15 mouse cellular contexts compared by ENCODE assay signal in genomic region chr6:30883491-30883890, GRCm38 (mm10). TPM values are rescaled to one million over a fixed set of nuclear protein-coding genes. Genes with fewer than 3 reads are reported as not detected.
DNase-seq lines count a peak whose midpoint lies in the region; ATAC-seq and TF ChIP-seq lines count a peak whose summit lies in the region.
"Had no signal": no experiment of that assay in that cellular context is flagged by ENCODE, and none has a peak within 500 bp of the region (broad histone marks: within the 10 kb centered on the region; RNA-seq: fewer than 3 reads in every experiment).

No protein-coding gene starts in this region.

- H3K27ac ChIP-seq in liver, adult 2 months (replicated peaks; ENCODE audit: insufficient read depth, low read depth, low read length) = no peak overlapping the region
- H3K27ac ChIP-seq in liver, embryonic 11.5 days (ENCODE audit: low read depth, low read length) = no peak overlapping the region
- no peak overlapping the region for H3K27ac ChIP-seq in hindbrain, embryonic 14.5 days

- no peak overlapping the region for H3K4me2 ChIP-seq in liver, embryonic 11.5 days
- no peak overlapping the region for H3K4me2 ChIP-seq in hindbrain, embryonic 14.5 days (replicated peaks)

- no peak overlapping the region for H3K9ac ChIP-seq in liver, adult 2 months (ENCODE audit: low read depth, low read length)
- H3K9ac ChIP-seq in liver, embryonic 11.5 days (ENCODE audit: low read depth, low read length) = no peak overlapping the region
- no peak overlapping the region for H3K9ac ChIP-seq in hindbrain, embryonic 14.5 days

- H3K27me3 ChIP-seq in liver, adult 2 months (ENCODE audit: control insufficient read depth, insufficient read depth, low read length) = no peaks in the 10 kb centered on the region
- no peaks in the 10 kb centered on the region for H3K27me3 ChIP-seq in liver, embryonic 11.5 days (replicated peaks; ENCODE audit: control insufficient read depth, insufficient read depth, low read length)
- H3K27me3 ChIP-seq in hindbrain, embryonic 14.5 days (ENCODE audit: control insufficient read depth, insufficient read depth, low read length) = no peaks in the 10 kb centered on the region
- H3K27me3 ChIP-seq: megakaryocyte, embryonic 14.5 days had no signal

- H3K4me1 ChIP-seq in liver, adult 2 months (ENCODE audit: control insufficient read depth, insufficient read depth, low read length) = no peaks in the 10 kb centered on the region
- no peaks in the 10 kb centered on the region for H3K4me1 ChIP-seq in liver, embryonic 11.5 days (replicated peaks; ENCODE audit: control insufficient read depth, insufficient read depth, low read length)
- no peaks in the 10 kb centered on the region for H3K4me1 ChIP-seq in hindbrain, embryonic 14.5 days (replicated peaks; ENCODE audit: control insufficient read depth, insufficient read depth, low read length)

- no peak for TF ChIP-seq POLR2A in liver, adult 2 months (IDR thresholded peaks at IDR 0.05; ENCODE audit: extremely low read depth, insufficient read depth, low read length)

- 56% methylated on average over 4 of the region's 4 CpGs for WGBS in liver, adult 2 months
- WGBS in liver, embryonic 11.5 days = 83% methylated on average over 4 of the region's 4 CpGs
- 89% methylated on average over 4 of the region's 4 CpGs for WGBS in hindbrain, embryonic 14.5 days

- TF ChIP-seq CTCF in liver, adult 2 months (IDR thresholded peaks at IDR 0.05; ENCODE audit: low read depth, low read length) = no peak

- H3K36me3 ChIP-seq in liver, adult 2 months (ENCODE audit: control insufficient read depth, insufficient read depth, low read length) = peaks cover 17% of the 10 kb centered on the region
- H3K36me3 ChIP-seq in liver, embryonic 11.5 days (ENCODE audit: control insufficient read depth, insufficient read depth, low read length) = peaks cover 6% of the 10 kb centered on the region
- peaks cover 32% of the 10 kb centered on the region for H3K36me3 ChIP-seq in hindbrain, embryonic 14.5 days (replicated peaks; ENCODE audit: control insufficient read depth, insufficient read depth)

- no peaks in the 10 kb centered on the region for H3K9me3 ChIP-seq in liver, embryonic 11.5 days (ENCODE audit: control insufficient read depth, low read length)
- no peaks in the 10 kb centered on the region for H3K9me3 ChIP-seq in hindbrain, embryonic 14.5 days (ENCODE audit: control insufficient read depth, low read length)
- H3K9me3 ChIP-seq: megakaryocyte, embryonic 14.5 days had no signal

- ATAC-seq in liver, embryonic 11.5 days (replicated peaks; ENCODE audit: low FRiP score) = no peak
- ATAC-seq in hindbrain, embryonic 14.5 days (ENCODE audit: low FRiP score) = no peak
- ATAC-seq: intestine, embryonic 16.5 days had no signal

- no peaks in the 10 kb centered on the region for H3K79me2 ChIP-seq in liver, adult 2 months (ENCODE audit: control insufficient read depth, insufficient read depth, low read length)

- DNase-seq in adrenal gland, adult 2 months = peak; percentile 3
- DNase-seq in adrenal gland, adult 8-10 months = no peak
- DNase-seq in liver, adult 2 months (ENCODE audit: extremely low read depth, low read depth, low spot score) = peak; percentile 40
- DNase-seq in liver, embryonic 11.5 days (ENCODE audit: low spot score) = no peak
- DNase-seq in fibroblast of lung, adult 2 months (ENCODE audit: low read depth) = peak; percentile 15
- DNase-seq in lung, postnatal 4 days = peak; percentile 25 to 45
- DNase-seq in hindbrain, embryonic 14.5 days (ENCODE audit: low spot score) = no peak
- no peak for DNase-seq in spleen, postnatal 36 days (ENCODE audit: low spot score in 2 of 2)
- DNase-seq: thymus, adult 18-20 months had no signal

- H3K4me3 ChIP-seq in liver, adult 2 months (ENCODE audit: insufficient read depth, low read depth, low read length) = no peak overlapping the region
- no peak overlapping the region for H3K4me3 ChIP-seq in liver, embryonic 11.5 days (ENCODE audit: low read depth, low read length)
- H3K4me3 ChIP-seq in hindbrain, embryonic 14.5 days (replicated peaks; ENCODE audit: low read length) = no peak overlapping the region
- H3K4me3 ChIP-seq: megakaryocyte, embryonic 14.5 days had no signal

RNA-seq across cellular contexts. Expression of gene Copg2, which starts 13.1 kb away (rescaled TPM):
- total RNA-seq in adrenal gland, adult 2 months (2021) = 10 to 100 TPM; 62.3 to 67.5 TPM
- 3.6 and 5.0 TPM in 2 replicates for polyA plus RNA-seq in adrenal gland, adult 2 months (2012; rRNA removed)
- total RNA-seq in adrenal gland, adult 8-10 months (2022) = 10 to 100 TPM; 80.0 to 99.4 (median 91.7) TPM
- 26.9 and 27.6 TPM in 2 replicates for total RNA-seq in liver, adult 2 months (2014; rRNA removed)
- 7.0 and 7.5 TPM in 2 replicates for polyA plus RNA-seq in liver, adult 2 months (2012; rRNA removed)
- 17.9 and 19.4 TPM in 2 replicates for polyA plus RNA-seq in liver, embryonic 11.5 days (2014; fragmentation: Nextera tagmentation; extraction: Ambion mirVana)
- polyA plus RNA-seq in hindbrain, embryonic 14.5 days (2014; fragmentation: Nextera tagmentation; extraction: Ambion mirVana) = 32.6 and 37.9 TPM in 2 replicates

RNA-seq across cellular contexts. Expression of gene Tsga13, which starts 31.9 kb away (rescaled TPM):
- not detected for total RNA-seq in adrenal gland, adult 2 months (2021)
- polyA plus RNA-seq in adrenal gland, adult 2 months (2012; rRNA removed) = not detected in 2 replicates
- total RNA-seq in adrenal gland, adult 8-10 months (2022) = not detected
- total RNA-seq in liver, adult 2 months (2014; rRNA removed) = not detected in 2 replicates
- not detected in 2 replicates for polyA plus RNA-seq in liver, adult 2 months (2012; rRNA removed)
- polyA plus RNA-seq in liver, embryonic 11.5 days (2014; fragmentation: Nextera tagmentation; extraction: Ambion mirVana) = not detected in 2 replicates
- polyA plus RNA-seq in hindbrain, embryonic 14.5 days (2014; fragmentation: Nextera tagmentation; extraction: Ambion mirVana) = 0.46 and 0.61 TPM in 2 replicates
- total RNA-seq: adrenal gland, adult 18-20 months; layer of hippocampus, adult 18-20 months had no signal
- polyA plus RNA-seq: intestine, embryonic 16.5 days; neural tube, embryonic 14.5 days; small intestine, adult 2 months had no signal

Comparison
In these comparisons a context has a peak if more than half of its experiments do, and no peak if none do; other contexts are left out.
1. DNase-seq: peak in adrenal gland, adult 2 months (single experiment), liver, adult 2 months (single experiment), fibroblast of lung, adult 2 months (single experiment) and lung, postnatal 4 days (2 of 2); none in adrenal gland, adult 8-10 months (single experiment), liver, embryonic 11.5 days (single experiment), hindbrain, embryonic 14.5 days (single experiment) and spleen, postnatal 36 days (0 of 2).